Mouse (Mus musculus) cerebellum, adult 2 months (tissue): ENCODE data around the gene Gp9.

ENCODE experiments used
- CTCF ChIP-seq: fragments of 200-500 bp; IDR thresholded peaks from 2 replicates; pipeline ENCODE4 v1.5.1; 2011; ENCODE audit warnings: low read depth, mild to moderate bottlenecking, control low read depth, low read length, moderate library complexity, borderline replicate concordance; ENCODE audit not compliant: insufficient read depth
- POLR2A ChIP-seq: fragments of 200-500 bp; IDR thresholded peaks from 2 replicates; pipeline ENCODE4 v1.6.1; 2011; ENCODE audit warnings: low read length, control low read depth, borderline replicate concordance; ENCODE audit not compliant: insufficient read depth

- TF ChIP-seq CTCF (no peak), POLR2A (no peak)
These were observed 33.1 kb downstream of the Gp9 start for GRCm38 (mm10) chr6:87810713-87811669.
